Mouse (Mus musculus) lung, postnatal 0 days (tissue): ENCODE results near the gene S100a2. TPM values are rescaled to one million over a fixed set of nuclear protein-coding genes. Genes with fewer than 3 reads are reported as not detected.

Experiments used
- ATAC-seq: fragments of 200-750 bp; cut with Nextera tagmentation; 2 replicates; pipeline ENCODE4 v1.8.0; 2017; ENCODE audit warnings: moderate library complexity
- DNase-seq: peaks from one replicate; pipeline ENCODE4 v3.0.0-alpha.2; 2016; ENCODE audit warnings: low spot score
- H3K27ac ChIP-seq: fragments of 300-500 bp; sonication (generic); 2 replicates; pipeline ENCODE4 v1.5.1; 2014; ENCODE audit warnings: antibody characterized with exemption, mild to moderate bottlenecking, low read length, mixed read lengths
- H3K27me3 ChIP-seq: fragments of 300-500 bp; sonication (generic); replicated peaks from 2 replicates; pipeline ENCODE4 v1.6.1; 2014; ENCODE audit warnings: low read length, mixed read lengths; ENCODE audit not compliant: insufficient read depth
- H3K36me3 ChIP-seq: fragments of 300-500 bp; sonication (generic); 2 replicates; pipeline ENCODE4 v1.6.1; 2014; ENCODE audit warnings: low read length, mixed read lengths; ENCODE audit not compliant: insufficient read depth
- H3K4me1 ChIP-seq: fragments of 300-500 bp; sonication (generic); 2 replicates; pipeline ENCODE4 v1.6.1; 2014; ENCODE audit warnings: antibody characterized with exemption, low read depth, low read length, mixed read lengths; ENCODE audit not compliant: insufficient read depth
- H3K4me2 ChIP-seq: fragments of 300-500 bp; sonication (generic); replicated peaks from 2 replicates; pipeline ENCODE4 v1.6.1; 2014; ENCODE audit warnings: low read depth, mild to moderate bottlenecking, low read length, moderate library complexity, mixed read lengths
- H3K4me3 ChIP-seq: fragments of 300-500 bp; sonication (generic); 2 replicates; pipeline ENCODE4 v1.5.1; 2014; ENCODE audit warnings: low read depth, low read length
- H3K9ac ChIP-seq: fragments of 300-500 bp; sonication (generic); replicated peaks from 2 replicates; pipeline ENCODE4 v1.6.1; 2014; ENCODE audit warnings: low read depth, mild to moderate bottlenecking
- H3K9me3 ChIP-seq: fragments of 300-500 bp; sonication (generic); 2 replicates; pipeline ENCODE4 v1.6.1; 2016; ENCODE audit warnings: low read length, mixed read lengths
- CTCF ChIP-seq: IDR thresholded peaks from 2 replicates; pipeline ENCODE4 v1.5.1; 2016; ENCODE audit warnings: antibody characterized with exemption, mild to moderate bottlenecking
- EP300 ChIP-seq: IDR thresholded peaks from 2 replicates; pipeline ENCODE4 v1.6.1; 2016; ENCODE audit warnings: antibody characterized with exemption, mild to moderate bottlenecking, control low read depth
- WGBS: fragments of 180-500 bp; shearing (Covaris S2); extraction: QIAGEN DNeasy Blood & Tissue Kit; methylation state at CpG from one replicate; pipeline ENCODE4 v1.1.7; 2014; 5-methylcytosine and 5-hydroxymethylcytosine counted together
- polyA plus RNA-seq: library from polyadenylated mRNA; unstranded; fragments of >200 nt; fragmentation: Nextera tagmentation; extraction: Ambion mirVana; gene quantifications from 2 replicates; pipeline ENCODE4 v1.2.1, GENCODE M21; 2015

Gene S100a2
- polyA plus RNA-seq, 1 experiment from 2014 or later = 0.66 TPM

- no peak overlapping the region for H3K9ac ChIP-seq
- no peaks in the 10 kb centered on the region for H3K36me3 ChIP-seq
- no peaks in the 10 kb centered on the region for H3K27me3 ChIP-seq
- no peaks in the 10 kb centered on the region for H3K9me3 ChIP-seq
- ATAC-seq (no peak), DNase-seq (peak; percentile 42)
- no peaks in the 10 kb centered on the region for H3K4me1 ChIP-seq
- no peak overlapping the region for H3K4me3 ChIP-seq
- TF ChIP-seq EP300 (no peak), CTCF (no peak)
- H3K27ac ChIP-seq = no peak overlapping the region
- H3K4me2 ChIP-seq = no peak overlapping the region
- 26% methylated on average over 9 of the region's 9 CpGs for WGBS
Measured at GRCm38 (mm10) chr3:90626266-90627021, 36.4 kb downstream of the S100a2 start.

GRCm38 (mm10) chr3:90627366-90627765, 37.3 kb downstream of the S100a2 start:
- H3K9ac ChIP-seq = no peak overlapping the region
- no peaks in the 10 kb centered on the region for H3K36me3 ChIP-seq
- no peaks in the 10 kb centered on the region for H3K4me1 ChIP-seq
- H3K27me3 ChIP-seq = no peaks in the 10 kb centered on the region
- no peak overlapping the region for H3K4me2 ChIP-seq
- ATAC-seq (no peak), DNase-seq (no peak)
- TF ChIP-seq CTCF = no peak
- TF ChIP-seq EP300 = no peak
- 84% methylated on average over 5 of the region's 5 CpGs for WGBS
- H3K4me3 ChIP-seq = no peak overlapping the region
- no peak overlapping the region for H3K27ac ChIP-seq
- no peaks in the 10 kb centered on the region for H3K9me3 ChIP-seq

GRCm38 (mm10) chr3:90627807-90628206, 37.8 kb downstream of the S100a2 start:
- Histone ChIP-seq H3K4me2 (no peak overlapping the region), H3K27me3 (no peaks in the 10 kb centered on the region), H3K27ac (no peak overlapping the region), H3K4me1 (no peaks in the 10 kb centered on the region), H3K9me3 (no peaks in the 10 kb centered on the region), H3K9ac (no peak overlapping the region), H3K36me3 (no peaks in the 10 kb centered on the region), H3K4me3 (no peak overlapping the region)
- TF ChIP-seq EP300 (no peak), CTCF (peak; percentile 75)
- 74% methylated on average over 4 of the region's 4 CpGs for WGBS
- 0 out of 2 replicates have a peak, but pooled peaks have one; percentile 37 for ATAC-seq
- DNase-seq = peak; percentile 39

- WGBS = 63% methylated on average over 2 of the region's 2 CpGs
- Histone ChIP-seq H3K27me3 (no peaks in the 10 kb centered on the region), H3K4me1 (no peaks in the 10 kb centered on the region), H3K36me3 (no peaks in the 10 kb centered on the region), H3K4me3 (no peak overlapping the region), H3K4me2 (no peak overlapping the region), H3K27ac (no peak overlapping the region), H3K9me3 (no peaks in the 10 kb centered on the region), H3K9ac (no peak overlapping the region)
- TF ChIP-seq EP300 = no peak
- no peak for TF ChIP-seq CTCF
- ATAC-seq (peak; percentile 83), DNase-seq (peak; percentile 76)
Measured at GRCm38 (mm10) chr3:90629298-90629697, 39.3 kb downstream of the S100a2 start.

- H3K4me2 ChIP-seq = no peak overlapping the region
- no peak overlapping the region for H3K27ac ChIP-seq
- ATAC-seq (no peak), DNase-seq (no peak)
- H3K36me3 ChIP-seq = no peaks in the 10 kb centered on the region
- H3K4me3 ChIP-seq = no peak overlapping the region
- WGBS = 63% methylated on average over 2 of the region's 2 CpGs
- no peak overlapping the region for H3K9ac ChIP-seq
- no peaks in the 10 kb centered on the region for H3K9me3 ChIP-seq
- TF ChIP-seq EP300 = no peak
- no peaks in the 10 kb centered on the region for H3K4me1 ChIP-seq
- H3K27me3 ChIP-seq = no peaks in the 10 kb centered on the region
Measured at GRCm38 (mm10) chr3:90631984-90632383, 41.9 kb downstream of the S100a2 start.

GRCm38 (mm10) chr3:90638511-90639275, 48.6 kb downstream of the S100a2 start:
- Histone ChIP-seq H3K4me2 (no peak overlapping the region), H3K9me3 (no peaks in the 10 kb centered on the region), H3K27ac (no peak overlapping the region), H3K9ac (no peak overlapping the region), H3K4me1 (no peaks in the 10 kb centered on the region), H3K27me3 (no peaks in the 10 kb centered on the region), H3K36me3 (no peaks in the 10 kb centered on the region), H3K4me3 (no peak overlapping the region)
- TF ChIP-seq CTCF (no peak), EP300 (no peak)
- ATAC-seq (no peak), DNase-seq (no peak)
- 60% methylated on average over 1 of the region's 1 CpGs for WGBS
